Mouse (Mus musculus) heart, adult 8-10 months (tissue): ENCODE measurements at regions not wholly inside any gene's neighbourhood (a gene's known extent, or its start where the extent isn't known, plus 50 kb on each side); places are given as distances from the start of the nearest gene placed in this dataset.
"Not testable (repeated sequence)": the region's sequence is repeated elsewhere in the genome, so short reads cannot be mapped to it uniquely, and the experiment has no call there.

Experiments used
- DNase-seq: peaks from one replicate; pipeline ENCODE4 v3.0.0; 2022; ENCODE audit warnings: low spot score

GRCm38 (mm10) chr7:69167456-69167855 lies 418.4 kb upstream of the Arrdc4 start:
- no peak for DNase-seq

- DNase-seq: no peak
These were observed 412.9 kb upstream of the Arrdc4 start for GRCm38 (mm10) chr7:69161916-69162315.

GRCm38 (mm10) chr7:69142351-69142750 lies 393.3 kb upstream of the Arrdc4 start:
- no peak for DNase-seq

DNA sequence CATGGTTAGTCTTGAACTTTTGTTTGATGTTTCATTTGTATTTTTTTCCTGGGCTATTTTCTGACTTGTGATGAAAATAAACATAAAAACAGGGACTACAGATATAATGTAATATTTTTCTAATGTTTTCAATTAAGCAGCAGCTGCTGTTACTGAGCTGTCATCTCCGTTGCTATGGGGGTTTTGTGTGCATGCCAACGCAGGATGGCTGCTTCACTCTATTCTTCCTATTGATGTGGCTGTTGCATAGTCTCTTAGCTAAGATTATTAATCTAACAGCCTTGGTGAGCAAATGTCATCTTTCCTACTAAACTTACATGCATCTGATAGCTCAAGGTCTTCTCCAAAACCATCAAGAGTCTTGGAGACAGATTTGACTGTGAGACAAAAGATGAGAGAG lies 384.4 kb upstream of the Arrdc4 start:
- DNase-seq: no peak

- not testable (repeated sequence) for DNase-seq
These were observed 352.7 kb upstream of the Arrdc4 start for GRCm38 (mm10) chr7:69101770-69102169.

DNA sequence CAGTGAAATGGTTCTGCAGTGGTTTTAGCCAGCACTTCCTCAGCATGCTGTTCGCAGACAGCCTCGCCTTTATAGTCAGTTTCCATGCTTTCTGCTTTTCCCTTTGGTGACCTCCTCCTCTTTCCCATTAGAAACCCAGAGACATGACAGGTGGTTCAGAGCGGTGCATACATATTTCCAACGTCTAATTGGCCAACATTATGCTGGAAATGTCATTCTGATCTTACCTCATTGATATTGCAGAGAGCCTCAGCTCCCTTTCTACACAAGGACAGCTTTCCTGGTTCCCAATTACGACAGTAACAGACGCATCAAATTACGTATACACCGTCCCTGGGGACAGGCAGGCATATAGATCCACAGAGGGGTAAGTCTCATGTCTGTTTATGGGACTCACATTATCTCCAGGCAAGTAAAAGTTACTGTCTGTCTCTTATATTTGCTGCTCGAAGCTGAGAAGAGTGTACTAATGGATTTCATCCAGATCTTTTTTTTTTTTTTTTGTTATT lies 348.6 kb upstream of the Arrdc4 start:
- DNase-seq: no peak

GRCm38 (mm10) chr7:69074780-69075179 lies 325.7 kb upstream of the Arrdc4 start:
- no peak for DNase-seq

DNA sequence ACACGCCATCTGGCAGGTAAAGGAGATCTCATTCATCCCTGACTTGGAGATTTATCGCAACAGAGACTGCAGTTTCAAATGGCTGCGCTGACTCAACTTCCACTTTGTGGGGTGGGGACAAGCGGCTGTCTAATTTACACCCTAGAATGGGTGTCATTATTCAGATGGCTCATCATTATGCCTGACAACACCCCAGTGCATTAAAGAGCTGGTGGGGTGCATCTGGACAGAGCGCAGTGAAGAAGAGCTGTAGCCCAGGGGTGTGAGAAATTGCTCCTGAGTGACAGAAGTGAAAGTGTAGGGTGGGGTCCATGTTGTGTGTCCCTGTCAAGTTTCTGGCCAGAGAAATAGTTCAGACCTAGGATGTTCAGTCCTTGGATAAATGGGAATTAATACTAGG lies 314.0 kb upstream of the Arrdc4 start:
- DNase-seq: no peak

- DNase-seq: no peak
These were observed 313.5 kb upstream of the Arrdc4 start for GRCm38 (mm10) chr7:69062506-69062905.

DNA sequence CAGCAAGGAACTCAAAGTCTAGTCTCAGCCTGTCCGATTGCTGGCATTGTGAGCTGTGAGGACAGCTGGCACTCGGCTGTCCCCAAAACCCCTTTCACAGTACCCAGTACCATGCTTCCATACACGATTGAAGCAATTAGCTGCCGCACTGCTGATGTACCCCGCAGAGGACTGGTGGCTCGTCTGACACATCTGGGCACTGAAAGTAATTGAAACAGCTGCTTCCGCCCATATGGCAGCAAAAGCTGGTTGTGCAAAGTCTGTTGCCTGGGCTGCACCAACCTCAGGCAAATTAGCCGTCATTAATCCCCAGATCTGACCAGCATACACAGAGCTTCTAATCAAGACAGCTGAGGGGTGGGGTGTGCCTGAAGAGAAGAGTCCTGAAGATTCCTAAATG lies 313.1 kb upstream of the Arrdc4 start:
- DNase-seq: no peak

DNA sequence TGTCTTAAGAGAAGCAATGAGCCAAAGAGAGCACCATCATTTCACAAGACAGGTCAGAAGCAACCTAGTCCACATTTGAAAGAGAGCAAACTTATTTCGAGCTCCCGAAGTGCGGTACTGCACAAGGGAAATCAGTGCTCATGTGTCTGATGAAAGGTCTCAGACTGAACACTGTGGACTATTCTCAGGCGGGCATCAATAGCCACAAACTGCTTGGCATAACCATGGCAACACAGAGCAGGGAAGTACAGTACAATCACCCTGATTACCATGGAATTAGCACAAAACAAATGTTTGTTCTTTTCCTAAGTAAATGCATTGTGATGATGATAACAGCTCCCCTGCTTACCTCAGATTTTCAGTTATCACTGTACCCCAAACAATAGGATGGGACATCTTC lies 312.2 kb upstream of the Arrdc4 start:
- no peak for DNase-seq

DNA sequence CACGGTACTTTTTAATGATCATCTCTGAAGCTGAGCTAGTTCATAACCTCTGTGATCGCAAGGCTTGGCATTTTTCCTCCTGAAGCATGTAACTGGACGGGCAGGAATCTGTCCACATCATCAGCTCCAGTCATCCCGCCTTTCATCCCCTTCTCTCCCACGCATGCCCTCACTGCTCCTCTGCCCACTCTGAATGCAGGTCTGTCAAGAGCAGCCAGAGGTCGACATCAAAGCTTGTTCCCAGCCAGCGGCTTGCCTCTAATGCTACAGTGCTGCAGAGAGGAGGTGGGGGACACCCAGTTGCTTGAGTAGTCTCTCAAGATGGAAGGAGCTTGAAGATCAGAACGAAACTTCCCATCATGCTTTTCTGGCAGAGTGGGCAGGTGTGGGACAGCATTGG lies 267.5 kb upstream of the Arrdc4 start:
- DNase-seq: no peak

DNA sequence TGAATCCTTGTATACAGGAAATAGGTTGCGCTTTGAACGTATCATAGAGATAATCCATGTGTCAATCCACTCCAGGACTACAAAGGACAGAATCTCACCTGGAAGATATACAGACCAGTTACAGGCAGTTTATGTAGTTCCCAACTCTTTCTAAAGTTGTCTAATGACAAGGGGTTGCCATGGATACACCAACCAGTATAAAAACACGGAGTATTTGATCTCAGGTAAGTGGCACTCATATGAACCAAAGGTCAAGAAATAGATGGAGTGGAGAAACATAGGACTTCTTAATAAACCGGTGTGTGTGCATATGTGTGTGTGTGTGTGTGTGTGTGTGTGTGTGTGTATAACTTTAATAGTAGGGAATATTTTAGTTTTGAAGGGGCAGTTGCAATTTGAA lies 266.0 kb upstream of the Arrdc4 start:
- DNase-seq: no peak

DNA sequence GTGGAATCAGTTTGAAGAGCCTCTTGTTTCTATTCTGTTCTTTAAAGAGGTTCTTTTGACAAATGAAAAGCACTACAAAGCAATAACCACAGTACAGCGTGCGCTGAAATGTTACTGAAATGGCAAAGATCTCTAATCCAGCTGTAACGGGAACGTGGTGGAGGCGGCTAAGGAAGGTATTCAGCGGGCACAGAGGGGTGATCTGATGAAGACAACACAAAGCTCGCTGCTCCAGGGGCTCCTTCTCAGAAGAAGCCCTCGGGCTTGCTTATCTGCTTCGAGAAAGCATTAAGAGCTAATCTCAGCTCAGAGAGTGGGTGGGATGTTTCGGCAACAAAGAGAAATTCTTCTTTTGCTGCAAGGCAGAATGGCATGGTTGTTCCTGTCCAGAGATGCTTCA lies 258.2 kb upstream of the Arrdc4 start:
- DNase-seq: no peak

GRCm38 (mm10) chr7:68988061-68988460 lies 239.0 kb upstream of the Arrdc4 start:
- no peak for DNase-seq

DNA sequence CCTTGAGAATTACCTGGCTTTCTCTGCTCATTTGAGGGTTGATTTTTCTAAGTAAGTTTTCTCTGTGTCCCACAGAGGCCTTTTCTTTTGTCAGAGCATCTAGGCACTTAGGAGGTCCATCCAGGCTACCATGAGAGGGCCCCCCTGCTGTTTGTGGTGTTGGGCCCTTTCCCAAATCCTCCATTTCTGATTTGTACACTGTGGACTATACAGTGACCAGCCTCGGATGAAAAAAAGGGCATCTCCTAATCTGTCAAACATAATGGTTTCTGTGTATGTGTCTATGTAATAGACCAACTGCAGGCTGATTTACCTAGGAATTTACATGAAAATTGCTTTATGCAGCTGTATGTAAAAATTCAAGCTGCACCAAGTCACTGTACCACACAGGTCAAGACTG lies 234.9 kb upstream of the Arrdc4 start:
- no peak for DNase-seq

GRCm38 (mm10) chr7:68982914-68983502 lies 234.0 kb upstream of the Arrdc4 start:
- DNase-seq: no peak

DNA sequence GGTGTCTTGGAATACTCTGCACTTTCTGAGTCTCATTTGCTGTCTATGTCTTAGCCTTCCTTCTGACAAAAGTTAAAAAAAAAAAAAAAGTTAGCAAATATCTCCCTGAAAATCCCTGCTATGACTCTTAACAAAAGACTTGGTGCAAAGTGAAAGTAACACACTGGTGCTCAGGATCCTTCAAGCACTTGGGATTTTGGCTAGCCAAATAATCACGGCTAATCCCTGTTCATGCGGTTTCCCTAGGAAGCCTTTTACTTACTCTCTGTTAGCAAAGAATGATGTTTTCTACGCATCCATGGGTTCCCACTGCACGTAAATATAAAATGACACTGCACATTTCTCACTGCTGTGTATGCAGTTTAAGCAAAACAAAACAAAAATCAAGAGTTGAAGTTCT lies 229.5 kb upstream of the Arrdc4 start:
- no peak for DNase-seq

- DNase-seq: peak; percentile 19
These were observed 228.0 kb upstream of the Arrdc4 start for GRCm38 (mm10) chr7:68976813-68977752.

GRCm38 (mm10) chr7:68975956-68976355 lies 226.9 kb upstream of the Arrdc4 start:
- no peak for DNase-seq

- DNase-seq: no peak
These were observed 226.5 kb upstream of the Arrdc4 start for GRCm38 (mm10) chr7:68975580-68975894.

- no peak for DNase-seq
These were observed 225.9 kb upstream of the Arrdc4 start for GRCm38 (mm10) chr7:68974761-68975579.
